Mouse (Mus musculus): ENCODE measurements around the gene Ccdc171.

DNA sequence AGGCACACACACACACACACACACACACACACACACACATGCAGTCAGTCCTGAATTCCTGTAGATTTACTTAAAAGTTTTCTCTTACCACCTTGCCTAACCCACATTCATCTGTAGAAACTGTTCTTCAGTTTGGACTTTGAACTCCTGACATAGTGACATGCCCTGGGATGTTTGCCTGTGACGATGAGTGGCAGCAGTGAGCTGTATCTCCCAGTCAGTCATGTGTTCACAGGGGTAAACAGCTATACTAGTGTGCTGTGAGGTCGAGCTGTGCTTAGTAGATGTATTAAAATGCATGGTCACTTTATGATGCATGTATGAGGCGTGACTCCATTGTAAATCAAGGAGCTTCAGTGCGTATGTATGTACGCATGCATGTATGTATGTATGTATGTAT is 328.5 kb downstream of the Ccdc171 start:
- TF ChIP-seq POLR2A (IDR thresholded peaks at IDR 0.05; ENCODE audit: borderline replicate concordance, low read depth, low read length) (no peak), CTCF (IDR thresholded peaks at IDR 0.05; ENCODE audit: low read depth, low read length) (no peak)

Measured in bone marrow macrophage, adult 2 months (primary cell).